Mouse (Mus musculus): Measurements from ENCODE around the gene Tmem30b.

GRCm38 (mm10) chr12:73540402-73540801, 5.8 kb downstream of the Tmem30b start:
- TF ChIP-seq ZC3H11A (IDR thresholded peaks at IDR 0.05; ENCODE audit: borderline replicate concordance, low read depth, low read length): no peak
- no peak for TF ChIP-seq CHD2 (IDR thresholded peaks at IDR 0.05; ENCODE audit: low read depth, low read length)
